Mouse (Mus musculus) CD4-positive, CD25-positive, alpha-beta regulatory T cell, adult 4 months (primary cell): Measurements from ENCODE around the gene Dock2. TPM values are rescaled to one million over a fixed set of nuclear protein-coding genes. Genes with fewer than 3 reads are reported as not detected.

Experiments used
- ATAC-seq: one replicate; pipeline ENCODE4 v1.8.0; 2017
- polyA plus RNA-seq, 2 experiments: library from polyadenylated mRNA; unstranded; fragments of 100-300 nt; shearing (Covaris generic); gene quantifications; one replicate each; pipeline ENCODE4 v1.2.1; 2017

Dock2 gene
- polyA plus RNA-seq, 2 experiments from 2014 or later = 247 to 339 TPM

- ATAC-seq = no peak
Observed at GRCm38 (mm10) chr11:34343742-34344307, 439.9 kb downstream of the Dock2 start.

DNA sequence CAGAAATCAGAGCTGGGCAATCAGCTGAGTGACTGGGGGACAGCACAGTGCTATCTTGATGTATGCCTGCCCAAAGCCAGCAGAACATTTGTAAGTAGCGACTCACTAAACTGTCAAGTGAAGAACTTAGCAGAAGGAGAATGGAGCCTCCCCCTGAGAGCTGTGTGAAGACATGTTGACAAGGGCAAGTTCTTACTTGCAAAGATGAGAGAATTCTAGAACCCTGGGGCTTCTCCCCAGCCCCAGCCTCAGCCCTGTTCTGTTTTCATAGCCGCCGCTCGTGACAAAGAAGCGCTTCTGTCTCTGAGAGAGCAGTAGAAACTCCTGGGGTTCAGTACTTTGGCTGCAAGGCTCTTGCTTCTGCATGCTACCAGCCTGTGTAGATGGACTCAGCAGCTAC lies 444.0 kb downstream of the Dock2 start:
- no peak for ATAC-seq

GRCm38 (mm10) chr11:34337907-34338306 lies 445.8 kb downstream of the Dock2 start:
- ATAC-seq = no peak

DNA sequence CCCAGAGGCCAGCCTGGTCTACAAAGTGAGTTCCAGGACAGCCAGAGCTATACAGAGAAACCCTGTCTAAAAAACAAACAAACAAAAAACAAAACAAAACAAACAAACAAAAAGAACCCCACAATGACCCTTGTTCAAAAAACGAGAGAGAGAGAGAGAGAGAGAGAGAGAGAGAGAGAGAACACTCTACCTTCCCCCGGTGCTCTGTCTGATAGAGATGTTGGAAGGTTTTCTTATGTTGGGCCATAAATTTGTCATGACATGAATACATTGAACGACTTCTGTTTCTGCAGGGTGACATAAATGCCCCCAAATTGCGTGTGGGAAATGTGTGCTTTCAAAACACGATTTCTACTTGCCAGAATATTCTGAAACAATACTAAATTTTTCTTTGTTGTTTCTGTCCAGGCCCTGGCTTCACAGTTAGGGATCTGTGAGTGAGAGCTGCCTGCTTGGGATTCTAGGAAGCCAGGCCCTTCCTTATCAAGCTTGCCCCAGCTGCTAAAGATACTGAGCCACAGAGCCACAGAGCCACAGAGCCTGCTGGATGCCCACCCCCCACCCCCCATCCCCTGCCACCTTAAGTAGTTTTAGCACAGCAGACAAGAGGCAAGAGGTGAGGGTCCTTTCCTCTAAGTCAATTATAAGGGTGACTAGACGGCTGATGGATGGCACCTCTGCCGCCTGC lies 451.2 kb downstream of the Dock2 start:
- no peak for ATAC-seq

DNA sequence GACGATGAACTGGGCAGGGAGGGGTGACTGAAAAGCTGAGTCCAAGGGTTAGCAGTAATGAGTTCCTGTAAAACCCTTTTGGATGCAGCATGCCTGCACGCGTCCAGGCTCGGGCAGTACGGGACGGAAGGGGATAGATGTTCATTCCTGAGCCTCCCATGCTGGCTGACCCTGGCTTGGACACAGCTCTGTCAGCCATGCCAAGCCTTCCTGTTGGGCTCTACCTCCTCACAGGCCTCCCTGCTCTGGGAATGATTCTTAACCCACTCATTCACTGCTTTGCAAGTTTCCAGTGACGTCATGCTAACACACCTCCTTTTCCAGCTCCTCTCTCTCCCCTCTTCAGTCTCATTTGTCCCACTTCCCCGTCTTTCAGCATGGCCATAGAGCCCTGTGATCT lies 460.0 kb downstream of the Dock2 start:
- ATAC-seq = no peak

- ATAC-seq = no peak
Observed at GRCm38 (mm10) chr11:34319282-34319681, 464.4 kb downstream of the Dock2 start.

DNA sequence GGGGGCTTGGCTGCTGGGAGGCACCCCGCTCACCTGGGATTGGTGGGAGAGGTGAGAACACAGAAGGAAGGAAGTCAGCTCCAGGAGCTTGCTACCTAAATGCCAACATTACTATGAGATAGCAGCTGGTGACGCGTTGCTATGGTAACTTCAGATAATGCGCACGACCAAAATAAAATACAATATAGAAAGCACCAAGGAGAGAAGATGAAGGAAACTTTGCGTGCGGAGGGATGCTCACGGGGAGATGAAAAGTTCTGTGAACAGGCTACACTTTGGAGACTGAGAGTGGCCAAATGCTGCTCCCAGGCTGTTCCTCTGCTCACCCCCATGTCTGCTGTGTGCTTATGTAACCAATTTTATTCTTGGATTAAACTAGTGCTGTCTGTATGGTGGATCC lies 466.7 kb downstream of the Dock2 start:
- ATAC-seq = no peak

GRCm38 (mm10) chr11:34316176-34316575 lies 467.5 kb downstream of the Dock2 start:
- ATAC-seq = no peak

DNA sequence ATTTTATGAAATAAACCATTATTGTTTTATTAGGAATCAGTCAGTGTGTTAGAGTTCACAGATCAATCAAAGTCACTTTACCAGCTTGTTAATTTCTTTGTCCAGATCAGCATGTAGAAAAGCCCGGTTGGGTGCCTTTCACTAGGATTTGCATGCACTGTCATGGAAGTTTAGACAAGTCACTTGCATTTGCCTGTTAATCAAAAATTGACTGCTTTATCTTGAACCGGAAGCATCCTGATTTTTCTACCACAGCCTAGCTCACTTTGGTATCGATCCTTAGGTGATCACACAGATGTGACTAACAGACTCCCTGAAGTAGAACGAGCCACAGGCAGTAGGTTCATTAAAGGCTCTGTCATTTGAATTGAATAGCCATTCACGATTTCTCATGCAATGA lies 468.3 kb downstream of the Dock2 start:
- ATAC-seq = no peak

- no peak for ATAC-seq
Observed at GRCm38 (mm10) chr11:34314534-34315379, 468.9 kb downstream of the Dock2 start, which contains the start of gene Fam196b. Gene Fam196b (plus strand): TSS chr11:34314822.

- no peak for ATAC-seq
Observed at GRCm38 (mm10) chr11:34312208-34312607, 471.5 kb downstream of the Dock2 start.

GRCm38 (mm10) chr11:34311717-34312116 lies 472.0 kb downstream of the Dock2 start:
- no peak for ATAC-seq

GRCm38 (mm10) chr11:34309360-34309759 lies 474.3 kb downstream of the Dock2 start:
- ATAC-seq = no peak

DNA sequence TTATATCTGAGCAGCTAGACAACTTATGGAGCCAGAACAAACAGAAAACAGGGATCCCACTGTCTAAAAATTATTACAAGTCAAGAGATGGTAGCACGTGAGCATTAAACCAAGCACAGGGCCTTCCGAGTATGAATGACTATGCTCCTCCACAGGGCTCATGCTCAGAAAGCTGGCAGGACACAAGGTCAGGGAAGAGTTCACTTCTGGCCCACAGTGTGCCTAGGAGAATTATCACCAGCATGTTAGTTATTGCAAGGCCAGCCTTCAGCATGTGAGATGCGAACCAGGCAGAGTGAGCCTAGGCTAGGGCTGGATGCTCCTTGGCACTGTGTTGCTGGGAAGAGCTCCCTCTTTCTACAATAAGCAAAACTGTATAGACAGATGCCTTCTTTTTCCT lies 475.0 kb downstream of the Dock2 start:
- no peak for ATAC-seq

GRCm38 (mm10) chr11:34306231-34306630 lies 477.5 kb downstream of the Dock2 start:
- ATAC-seq = no peak

GRCm38 (mm10) chr11:34300064-34300463 lies 483.6 kb downstream of the Dock2 start:
- ATAC-seq = no peak

DNA sequence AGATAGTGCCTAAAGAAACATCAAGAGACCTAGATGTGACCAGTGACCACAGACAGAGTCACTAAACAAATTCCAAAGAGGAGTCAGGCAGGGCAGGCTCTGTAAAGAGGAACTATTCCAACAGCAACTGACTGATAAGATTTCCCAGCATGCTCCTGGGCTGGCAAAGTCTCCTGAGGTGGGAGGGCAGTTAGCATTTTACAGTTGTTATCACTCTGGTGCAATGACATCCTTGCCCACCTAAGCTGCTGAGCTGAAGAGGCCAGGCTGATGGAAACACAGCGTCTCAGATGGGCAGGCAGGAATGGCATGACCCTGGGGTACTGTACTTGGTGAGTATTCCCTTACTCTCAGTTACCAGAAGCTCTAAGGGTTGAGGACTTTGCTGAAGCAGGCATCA lies 484.1 kb downstream of the Dock2 start:
- ATAC-seq = no peak

DNA sequence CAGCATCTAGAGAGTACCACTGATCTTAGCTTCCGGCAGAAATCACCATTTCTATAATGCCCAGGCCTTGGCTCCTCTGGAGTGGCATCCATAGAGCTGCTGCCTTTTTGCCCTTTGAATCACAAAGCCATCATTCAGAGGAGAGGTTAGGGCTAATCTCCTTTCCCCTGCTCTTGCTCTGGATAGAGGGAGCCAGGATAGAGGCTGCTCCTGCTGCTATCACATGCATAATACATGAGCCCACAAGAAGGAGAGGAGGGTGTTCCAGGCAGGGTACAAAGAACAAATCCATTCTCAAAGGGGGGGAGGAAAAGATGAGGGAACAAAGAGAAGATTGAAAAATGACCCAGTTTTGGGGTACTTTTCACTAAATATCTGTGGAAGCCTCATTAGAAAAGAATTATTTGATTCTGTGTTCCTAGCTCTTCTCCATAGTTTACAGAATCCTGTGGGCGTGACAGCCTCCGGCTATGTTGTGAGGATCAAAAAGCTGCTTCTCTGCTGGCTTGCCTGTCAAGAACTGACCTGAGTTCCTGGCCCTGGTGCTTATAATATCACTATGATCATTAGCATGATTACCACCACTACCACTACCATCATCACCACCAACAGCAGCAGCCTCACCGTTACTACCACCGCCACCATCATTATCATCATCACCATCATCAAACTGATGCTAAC lies 485.9 kb downstream of the Dock2 start:
- no peak for ATAC-seq

GRCm38 (mm10) chr11:34291304-34291703 lies 492.4 kb downstream of the Dock2 start:
- ATAC-seq = no peak

- no peak for ATAC-seq
Observed at GRCm38 (mm10) chr11:34290708-34291107, 493.0 kb downstream of the Dock2 start.

- ATAC-seq = no peak
Observed at GRCm38 (mm10) chr11:34290265-34290664, 493.4 kb downstream of the Dock2 start.

DNA sequence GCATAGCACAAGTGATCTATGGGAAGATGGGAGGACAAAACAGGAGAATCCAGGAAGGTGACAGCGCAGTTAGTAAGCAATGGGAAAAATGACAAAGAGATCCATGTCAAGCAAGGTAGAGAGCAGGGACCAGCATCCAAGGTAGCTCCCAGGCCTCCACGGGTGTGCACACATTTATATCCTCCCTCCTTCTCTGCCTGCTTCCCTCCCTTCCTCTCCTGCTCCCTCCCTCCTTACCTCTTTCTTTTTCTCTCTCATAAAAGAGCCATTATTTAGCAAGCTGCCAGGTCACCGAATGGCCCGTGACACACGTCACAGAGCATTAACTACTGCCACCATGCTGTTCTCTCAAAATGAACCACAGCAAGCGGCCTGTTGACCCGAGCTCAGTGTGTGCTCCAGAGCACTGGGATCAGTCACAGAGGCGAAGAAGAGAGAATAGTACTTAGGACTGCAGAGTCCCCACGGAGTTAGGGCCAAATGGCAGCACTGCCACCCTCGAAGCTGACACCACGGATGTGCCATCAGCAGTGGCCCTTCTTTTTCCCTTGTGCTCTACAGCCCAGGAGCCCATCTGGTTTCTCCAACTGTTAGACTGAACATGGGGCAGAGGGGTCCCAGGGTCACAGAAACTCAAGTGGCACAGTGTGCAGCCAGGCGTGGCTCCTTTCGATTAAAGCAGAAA lies 499.4 kb downstream of the Dock2 start:
- no peak for ATAC-seq

- no peak for ATAC-seq
Observed at GRCm38 (mm10) chr11:34277047-34277445, 506.6 kb downstream of the Dock2 start.
